Mouse (Mus musculus): Measurements from ENCODE around the gene 5330417C22Rik. TPM values are rescaled to one million over a fixed set of nuclear protein-coding genes. Genes with fewer than 3 reads are reported as not detected.

Gene 5330417C22Rik
- total and polyA plus RNA-seq, 3 experiments: 0.08 to 0.31 TPM; not detected in 1

- Histone ChIP-seq H3K79me2 (ENCODE audit: control insufficient read depth, insufficient read depth, low read length, poor library complexity) (no peaks in the 10 kb centered on the region), H3K4me3 (ENCODE audit: control insufficient read depth in 1 of 2, insufficient read depth in 1 of 2, low read depth in 2 of 2, low read length in 2 of 2) (no peak overlapping the region), H3K36me3 (ENCODE audit: control insufficient read depth in 1 of 2, insufficient read depth in 2 of 2, low read length in 2 of 2) (no peaks in the 10 kb centered on the region), H3K9me3 (replicated peaks; ENCODE audit: insufficient read depth, low read length) (no peaks in the 10 kb centered on the region), H3K9ac (ENCODE audit: control insufficient read depth, low read depth, low read length, poor library complexity, severe bottlenecking) (no peak overlapping the region), H3K27ac (ENCODE audit: control insufficient read depth, low read depth, low read length) (no peak overlapping the region), H3K27me3 (ENCODE audit: control insufficient read depth in 1 of 2, insufficient read depth in 2 of 2, low read length in 2 of 2) (peaks cover 8 to 15% of the 10 kb centered on the region in 2 experiments), H3K4me1 (ENCODE audit: control insufficient read depth in 1 of 2, insufficient read depth in 2 of 2, low read length in 2 of 2) (no peaks in the 10 kb centered on the region)
- DNase-seq (ENCODE audit: low read depth, low spot score): no peak
- TF ChIP-seq ZMIZ1 (IDR thresholded peaks at IDR 0.05; ENCODE audit: low read depth, low read length) (no peak), ETS1 (IDR thresholded peaks at IDR 0.05; ENCODE audit: low read depth, low read length) (no peak), UBTF (IDR thresholded peaks at IDR 0.05; ENCODE audit: borderline replicate concordance, insufficient read depth, low read depth, low read length) (no peak), KAT2A (conservative IDR thresholded peaks at IDR 0.05; ENCODE audit: low read depth, low read length) (no peak), BHLHE40 (IDR thresholded peaks at IDR 0.05; ENCODE audit: borderline replicate concordance, low read depth, low read length) (no peak), ZKSCAN1 (IDR thresholded peaks at IDR 0.05; ENCODE audit: low read depth, low read length) (no peak), GABPA (IDR thresholded peaks at IDR 0.05; ENCODE audit: low read depth, low read length) (no peak), MYC (IDR thresholded peaks at IDR 0.05; ENCODE audit: low read depth, low read length) (no peak), CHD1 (IDR thresholded peaks at IDR 0.05; ENCODE audit: low read depth, low read length) (no peak), RCOR1 (IDR thresholded peaks at IDR 0.05; ENCODE audit: low read depth, low read length) (no peak), POLR2AphosphoS5 (IDR thresholded peaks at IDR 0.05; ENCODE audit: borderline replicate concordance, low read depth, low read length) (no peak), SIN3A (IDR thresholded peaks at IDR 0.05; ENCODE audit: low read length) (no peak), USF2 (IDR thresholded peaks at IDR 0.05; ENCODE audit: borderline replicate concordance in 1 of 2, insufficient read depth in 1 of 2, low read depth in 1 of 2, low read length in 2 of 2) (no peak), ZNF384 (IDR thresholded peaks at IDR 0.05; ENCODE audit: low read depth, low read length) (no peak), TCF12 (IDR thresholded peaks at IDR 0.05; ENCODE audit: low read depth, low read length) (no peak), MXI1 (IDR thresholded peaks at IDR 0.05; ENCODE audit: low read depth, low read length) (no peak), EP300 (IDR thresholded peaks at IDR 0.05; ENCODE audit: low read depth in 1 of 2, low read length in 2 of 2) (no peak)
Observed at GRCm38 (mm10) chr3:108484749-108485148, 51.6 kb downstream of the 5330417C22Rik start.

GRCm38 (mm10) chr3:108478800-108479199 is 57.5 kb downstream of the 5330417C22Rik start:
- no peaks in the 10 kb centered on the region for H3K36me3 ChIP-seq (ENCODE audit: control insufficient read depth in 1 of 2, insufficient read depth in 2 of 2, low read length in 2 of 2)
- no peak for TF ChIP-seq KAT2A (conservative IDR thresholded peaks at IDR 0.05; ENCODE audit: low read depth, low read length)
- TF ChIP-seq CHD1 (IDR thresholded peaks at IDR 0.05; ENCODE audit: low read depth, low read length): no peak
- TF ChIP-seq MAX (IDR thresholded peaks at IDR 0.05; ENCODE audit: low read length): no peak
- TF ChIP-seq MYC (IDR thresholded peaks at IDR 0.05; ENCODE audit: low read depth, low read length): no peak
- TF ChIP-seq ZMIZ1 (IDR thresholded peaks at IDR 0.05; ENCODE audit: low read depth, low read length): no peak
- no peak for TF ChIP-seq GABPA (IDR thresholded peaks at IDR 0.05; ENCODE audit: low read depth, low read length)
- no peak for TF ChIP-seq USF1 (IDR thresholded peaks at IDR 0.05; ENCODE audit: low read depth, low read length)
- TF ChIP-seq TBP (IDR thresholded peaks at IDR 0.05; ENCODE audit: low read depth, low read length): no peak
- no peak for TF ChIP-seq TCF12 (IDR thresholded peaks at IDR 0.05; ENCODE audit: low read depth, low read length)
- TF ChIP-seq TAL1 (IDR thresholded peaks at IDR 0.05; ENCODE audit: low read length): no peak
- no peak for DNase-seq (ENCODE audit: low read depth, low spot score)
- no peaks in the 10 kb centered on the region for H3K4me1 ChIP-seq (ENCODE audit: control insufficient read depth in 1 of 2, insufficient read depth in 2 of 2, low read length in 2 of 2)
- no peaks in the 10 kb centered on the region for H3K79me2 ChIP-seq (ENCODE audit: control insufficient read depth, insufficient read depth, low read length, poor library complexity)
- H3K27me3 ChIP-seq (ENCODE audit: control insufficient read depth in 1 of 2, insufficient read depth in 2 of 2, low read length in 2 of 2): peaks cover 13 to 16% of the 10 kb centered on the region in 2 experiments
- no peak overlapping the region for H3K9ac ChIP-seq (ENCODE audit: control insufficient read depth, low read depth, low read length, poor library complexity, severe bottlenecking)
- no peak overlapping the region for H3K27ac ChIP-seq (ENCODE audit: control insufficient read depth, low read depth, low read length)
- no peaks in the 10 kb centered on the region for H3K9me3 ChIP-seq (replicated peaks; ENCODE audit: insufficient read depth, low read length)
- H3K4me3 ChIP-seq (ENCODE audit: control insufficient read depth in 1 of 2, insufficient read depth in 1 of 2, low read depth in 2 of 2, low read length in 2 of 2): no peak overlapping the region

All from MEL (cell line).